Mouse (Mus musculus) layer of hippocampus, postnatal 14 days (tissue): ENCODE measurements around the gene Gm21885. TPM values are rescaled to one million over a fixed set of nuclear protein-coding genes. Genes with fewer than 3 reads are reported as not detected.

Experiments
- DNase-seq, 2 experiments: peaks; one replicate each; pipeline ENCODE4 v3.0.0; 2021 to 2022; ENCODE audit warnings: low spot score in 2 of 2, mixed read lengths in 1 of 2
- long read RNA-seq, 2 experiments: library from polyadenylated mRNA; stranded (forward); transcript quantifications; one replicate each; pipeline ENCODE4 v2.0.0; 2021
- total RNA-seq, 2 experiments: library from RNA; stranded (reverse); gene quantifications; 2 replicates each; pipeline ENCODE4 v1.2.3; 2021

Gm21885 gene
- not detected for total RNA-seq
- long read RNA-seq, experiment 1, result 0 reads
- long read RNA-seq, experiment 2, result 0 reads

GRCm38 (mm10) chr11:94281199-94282181, at the start of gene Gm21885:
TSS of gene Gm21885 (plus strand) at chr11:94281873.
- DNase-seq, result peak; percentile 26 to 46

- no peak for DNase-seq
These were observed 48.3 kb upstream of the Gm21885 start for GRCm38 (mm10) chr11:94233405-94233804.

DNA sequence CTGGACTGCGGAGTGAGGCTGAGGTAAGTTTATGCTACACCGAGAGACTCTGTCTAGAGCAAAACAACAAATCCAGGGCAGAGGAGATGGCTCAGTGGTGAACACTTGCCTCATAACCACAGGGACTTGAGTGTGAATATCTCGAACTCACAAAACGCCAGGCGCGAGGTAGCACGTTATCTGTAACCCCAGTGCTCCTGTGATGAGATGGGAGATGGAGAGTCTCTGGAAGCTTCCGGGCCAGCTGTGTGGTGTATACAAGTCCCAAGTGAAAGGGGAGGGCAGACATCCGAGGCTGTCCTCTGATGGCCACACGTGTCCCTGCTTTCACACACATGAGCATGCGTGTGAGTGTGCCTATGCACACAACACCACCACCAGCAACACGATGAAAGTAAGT, 47.3 kb upstream of the Gm21885 start:
- DNase-seq, result no peak

- no peak for DNase-seq
These were observed 46.8 kb upstream of the Gm21885 start for GRCm38 (mm10) chr11:94234857-94235256.

DNA sequence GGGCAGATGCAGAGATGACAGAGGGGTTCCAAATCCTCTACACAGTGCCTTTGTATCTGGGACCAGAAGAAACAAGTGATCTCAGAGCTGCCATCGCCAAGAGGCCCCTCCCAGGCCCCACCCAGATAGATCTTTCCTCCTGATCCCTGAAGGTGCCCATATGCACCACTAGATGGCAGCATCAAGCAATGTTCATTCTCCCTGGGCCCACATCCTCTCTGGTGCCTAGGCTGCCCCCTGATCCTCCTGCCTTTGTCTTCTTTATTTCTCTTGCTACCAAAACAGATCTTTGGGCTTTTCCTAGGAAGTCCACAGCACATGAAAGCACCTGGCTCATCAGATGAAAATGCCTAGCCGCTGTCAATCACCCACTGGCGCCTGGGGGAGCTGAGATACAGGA, 45.6 kb upstream of the Gm21885 start:
- peak; percentile 77 to 86 for DNase-seq

DNA sequence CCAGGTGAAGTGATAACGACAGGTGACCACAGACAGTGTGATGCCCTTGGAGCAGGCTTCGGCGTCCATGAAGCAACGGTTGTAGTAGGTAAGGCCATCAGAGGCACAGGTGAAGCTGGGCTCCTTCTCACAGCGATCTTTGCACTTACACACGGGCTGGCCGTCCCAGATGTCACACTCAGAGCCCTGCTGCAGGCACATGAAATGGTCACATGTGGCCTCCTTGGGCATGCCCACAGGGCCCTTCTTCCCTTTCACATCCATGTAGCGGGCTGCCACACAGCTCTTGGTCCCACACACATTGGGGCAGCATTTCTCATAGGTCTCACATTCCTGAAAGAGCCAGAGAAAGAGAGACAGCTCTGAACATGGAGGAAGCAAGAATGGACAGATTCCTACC, 42.9 kb upstream of the Gm21885 start:
- no peak for DNase-seq

DNA sequence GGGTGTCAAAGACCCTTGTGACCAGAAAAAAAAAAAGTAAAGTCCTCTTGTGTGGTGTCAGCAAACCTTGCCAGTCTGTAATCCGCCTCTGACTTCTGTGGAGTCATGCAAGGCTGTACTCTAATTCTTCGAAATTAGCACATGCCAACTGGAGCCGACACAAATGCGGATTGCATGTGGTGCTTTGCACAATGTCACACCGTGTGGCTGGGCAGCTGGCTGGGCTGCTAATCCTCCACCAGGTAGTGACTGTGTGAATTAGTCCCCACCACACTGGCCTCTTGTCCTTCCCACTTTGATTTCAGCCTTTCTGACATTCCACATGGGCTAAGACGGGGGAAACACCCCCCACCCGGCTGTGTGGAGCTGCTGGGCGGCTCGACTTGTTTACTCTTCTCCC, 42.0 kb upstream of the Gm21885 start:
- DNase-seq, result no peak

DNA sequence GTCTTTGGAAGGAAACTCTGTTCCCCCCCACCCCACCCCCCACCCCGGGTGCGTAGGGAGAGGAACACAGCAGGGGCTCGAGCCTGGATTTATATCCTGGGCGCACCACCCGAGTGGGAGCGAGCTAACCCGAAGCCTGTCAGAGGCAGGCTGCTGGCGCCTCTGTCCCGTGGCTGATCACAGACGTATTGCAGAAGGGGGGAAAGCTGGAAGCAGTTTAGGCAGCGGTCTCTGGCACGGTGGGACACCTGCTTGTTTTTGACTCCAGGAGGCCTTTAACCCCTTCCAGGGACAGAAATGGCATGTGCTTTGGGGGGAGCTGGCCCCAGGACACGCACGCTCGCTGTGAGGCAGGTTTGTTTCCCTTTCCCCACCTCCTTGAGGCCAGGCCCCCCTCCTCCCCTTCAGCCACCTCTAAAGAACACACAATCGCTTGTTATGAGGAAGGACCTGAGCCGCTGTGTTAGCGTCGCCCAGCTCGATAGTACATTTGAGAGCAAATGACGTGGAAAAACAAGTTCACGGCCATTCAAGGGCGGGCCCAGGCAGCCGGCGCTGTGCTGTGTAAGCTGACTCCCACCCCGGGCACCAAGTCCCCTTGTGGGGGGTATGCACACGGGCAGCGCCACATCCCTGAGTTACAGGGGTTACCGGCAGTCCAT, 38.8 kb upstream of the Gm21885 start:
- DNase-seq, result no peak

DNA sequence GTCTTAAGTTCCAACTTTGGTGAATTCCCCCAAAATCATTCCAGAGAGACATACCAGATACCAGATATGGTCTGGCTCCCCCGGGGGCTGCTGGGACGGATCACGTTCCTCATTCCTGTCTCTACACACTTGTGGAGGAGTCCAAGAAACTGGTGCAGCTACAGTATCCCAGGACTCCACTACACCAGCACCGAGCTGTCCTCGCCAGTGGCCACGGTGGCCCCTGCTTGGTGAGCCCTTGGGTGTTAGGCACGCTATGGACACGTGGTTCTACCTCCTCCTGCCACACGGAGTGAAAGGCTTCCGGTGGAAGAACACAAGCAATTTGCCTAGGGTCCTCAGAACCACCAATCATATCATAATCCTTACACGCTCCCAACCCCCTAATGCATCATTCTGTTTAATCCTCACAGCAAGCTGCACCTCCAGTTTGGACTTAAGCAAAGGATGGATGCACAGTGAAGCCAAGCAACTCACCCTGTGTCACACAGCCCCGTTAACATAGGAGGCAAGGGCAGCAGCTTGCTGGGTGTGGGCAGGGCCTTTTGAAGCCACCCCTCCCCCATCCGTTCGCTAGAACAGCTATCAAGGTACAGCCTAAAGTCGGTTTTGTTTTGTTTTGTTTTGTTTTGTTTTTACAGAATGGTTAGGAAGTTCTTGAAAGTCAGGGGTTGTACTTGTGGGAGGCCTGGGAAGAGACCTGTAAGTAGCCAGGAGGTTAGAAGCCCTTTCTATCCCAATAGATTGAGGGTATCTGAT, 38.1 kb upstream of the Gm21885 start:
- DNase-seq, result no peak

- no peak for DNase-seq
These were observed 37.3 kb upstream of the Gm21885 start for GRCm38 (mm10) chr11:94244385-94244784.

- DNase-seq, result no peak
These were observed 35.5 kb upstream of the Gm21885 start, which contains the start of gene Wfikkn2 for GRCm38 (mm10) chr11:94245955-94246788. TSS of gene Wfikkn2 (minus strand) at chr11:94246005.

DNA sequence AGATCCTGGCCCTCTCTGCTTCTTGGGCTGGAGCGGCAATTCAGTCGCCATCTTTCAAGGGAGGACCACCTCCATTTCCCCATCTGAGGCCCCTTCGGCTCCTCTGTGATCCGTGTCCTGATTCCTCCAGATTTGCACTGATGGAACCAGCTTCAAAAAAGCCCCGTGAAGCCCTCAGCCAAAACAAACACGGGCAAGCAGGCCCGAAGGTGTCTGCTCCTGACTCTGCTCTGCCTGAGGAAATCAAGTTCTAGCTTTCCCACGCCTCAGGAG, 34.9 kb upstream of the Gm21885 start:
- no peak for DNase-seq

- DNase-seq, result no peak
These were observed 28.5 kb upstream of the Gm21885 start for GRCm38 (mm10) chr11:94253156-94253555.

GRCm38 (mm10) chr11:94253691-94254090, 28.0 kb upstream of the Gm21885 start:
- no peak for DNase-seq

DNA sequence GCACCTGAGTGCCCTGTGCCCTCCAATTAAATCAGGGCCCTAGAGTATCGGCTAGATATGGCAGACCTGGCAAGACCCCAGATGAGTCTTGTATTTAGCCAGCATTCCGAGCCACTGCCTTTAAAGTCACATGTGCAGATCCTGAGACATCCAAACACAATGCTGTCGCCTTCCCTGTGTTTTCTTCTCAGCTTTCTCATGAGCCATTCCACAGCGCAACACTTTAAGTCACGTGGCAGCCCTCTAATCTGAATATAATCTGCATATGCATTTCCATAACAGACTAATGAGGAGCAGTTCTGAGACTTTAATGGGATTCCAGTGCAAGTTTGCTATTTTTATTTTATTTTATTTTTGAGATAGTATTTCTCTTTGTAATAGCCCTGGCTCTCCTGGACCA, 25.9 kb upstream of the Gm21885 start:
- no peak for DNase-seq

- no peak for DNase-seq
These were observed 23.7 kb upstream of the Gm21885 start for GRCm38 (mm10) chr11:94257987-94258386.

DNA sequence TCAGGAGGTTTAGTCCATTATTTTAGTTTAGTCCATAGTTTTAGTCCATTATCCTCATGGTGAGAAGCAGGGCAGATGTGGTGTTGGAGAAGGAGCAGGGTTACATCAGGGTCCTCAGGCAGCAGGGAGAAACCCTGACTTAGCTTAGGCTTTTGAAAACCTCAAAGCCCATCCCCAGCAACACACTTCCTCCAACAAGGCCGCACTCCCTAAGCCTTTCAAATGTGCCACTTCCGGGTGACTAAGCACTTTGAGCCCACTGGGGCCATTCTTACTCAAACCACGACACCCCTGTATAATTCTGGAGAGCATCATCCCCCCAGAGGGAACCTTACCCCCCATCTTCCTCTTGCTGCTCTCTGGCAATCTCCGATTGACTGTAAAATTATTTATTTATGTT, 21.9 kb upstream of the Gm21885 start:
- DNase-seq, result no peak

DNA sequence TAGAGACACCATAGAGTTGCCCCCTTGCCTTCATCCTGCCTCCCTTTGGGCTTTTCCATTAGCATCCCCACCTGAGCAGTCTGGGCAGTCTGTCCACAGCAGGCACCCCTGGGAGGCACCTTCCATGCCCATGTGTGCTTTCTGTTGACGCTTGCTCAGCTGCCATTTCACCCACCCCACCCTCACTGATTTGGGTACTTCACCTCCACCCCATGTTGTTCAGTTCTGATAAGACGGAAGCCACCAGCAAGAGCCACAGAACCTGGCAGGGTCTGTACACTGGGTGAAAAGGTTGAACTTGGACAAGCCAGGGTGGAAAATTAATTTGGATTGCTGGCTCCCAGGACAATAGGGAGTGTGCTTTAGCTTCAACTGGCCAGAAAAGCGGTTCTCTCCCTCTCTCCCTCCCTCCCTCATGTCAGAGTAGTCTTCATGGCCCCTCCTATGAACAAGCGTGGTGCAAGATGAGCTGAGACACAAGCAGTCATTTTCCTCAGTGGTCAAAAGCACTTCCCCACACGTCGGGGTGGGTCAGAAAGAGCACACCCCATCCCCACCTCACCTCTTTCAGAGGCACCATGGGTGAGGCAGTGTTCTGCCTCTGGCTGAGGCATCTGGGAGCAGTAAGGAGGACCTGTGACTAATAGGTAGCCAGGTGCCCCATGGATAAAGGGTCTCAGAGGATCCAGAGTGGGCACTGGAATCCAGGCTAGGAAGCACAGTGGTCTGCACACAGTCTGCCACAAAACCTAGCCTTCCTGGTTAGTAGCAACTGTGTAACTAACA, 19.9 kb upstream of the Gm21885 start:
- DNase-seq, result no peak

DNA sequence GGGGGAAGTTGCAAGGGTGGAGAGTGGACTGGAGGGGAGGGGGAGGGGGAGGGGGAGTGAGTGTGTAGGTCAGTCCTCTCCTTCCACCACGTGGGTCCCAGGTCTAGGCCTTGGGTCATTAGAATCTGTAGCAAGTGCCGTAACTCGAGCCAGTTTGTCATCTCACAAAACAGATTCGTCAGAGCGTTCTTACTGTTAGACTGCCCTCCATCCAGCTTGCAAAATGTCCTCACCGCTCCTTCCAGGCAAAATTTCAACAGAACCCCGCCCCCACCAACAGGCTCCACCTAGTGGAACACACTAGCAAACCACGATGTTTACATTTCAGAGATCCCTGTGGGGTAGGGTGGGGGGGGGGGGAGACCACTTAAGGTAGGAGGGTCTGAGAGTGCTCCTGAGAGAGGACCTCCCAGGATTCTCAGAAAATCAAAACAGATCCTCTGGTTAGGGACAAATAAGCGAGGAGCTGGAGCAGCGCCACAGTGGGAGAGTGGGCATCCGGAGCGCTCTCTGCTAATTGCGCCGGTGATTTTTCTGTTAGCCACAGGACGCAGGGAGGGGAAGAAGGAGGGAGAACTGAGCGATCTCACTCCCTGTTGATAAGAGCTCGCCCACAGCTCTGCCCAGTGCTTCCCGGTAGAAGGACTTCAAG, 16.4 kb upstream of the Gm21885 start:
- peak; percentile 45 to 49 for DNase-seq
